Mouse (Mus musculus): ENCODE data around the gene Simc1.
A peak's percentile ranks its signal among the peaks of the same experiment; 100 is the strongest.

Gene Simc1

GRCm38 (mm10) chr13:54548036-54548435 lies 44.5 kb downstream of the Simc1 start:
- peak; percentile 36 to 52 for DNase-seq

- no peak for DNase-seq
Measured at GRCm38 (mm10) chr13:54556176-54556575, 52.6 kb downstream of the Simc1 start.

GRCm38 (mm10) chr13:54556796-54557195 lies 53.2 kb downstream of the Simc1 start:
- DNase-seq = peak; percentile 74 to 84

GRCm38 (mm10) chr13:54557652-54558051 lies 54.1 kb downstream of the Simc1 start:
- DNase-seq = peak; percentile 72 to 86

GRCm38 (mm10) chr13:54559656-54560055 lies 56.1 kb downstream of the Simc1 start:
- DNase-seq = peak; percentile 52 to 56

- DNase-seq = no peak
Measured at GRCm38 (mm10) chr13:54560608-54561007, 57.0 kb downstream of the Simc1 start.

- peak; percentile 84 to 97 for DNase-seq
Measured at GRCm38 (mm10) chr13:54562562-54562961, 59.0 kb downstream of the Simc1 start.

GRCm38 (mm10) chr13:54564232-54565200 lies 60.9 kb downstream of the Simc1 start:
- DNase-seq = peak; percentile 35 to 51

- DNase-seq = peak; percentile 97 to 99
Measured at GRCm38 (mm10) chr13:54565201-54565581, 61.6 kb downstream of the Simc1 start, which contains the start of gene 4833439L19Rik. 4833439L19Rik (minus strand) TSS chr13:54565435.

- DNase-seq = peak; percentile 83 to 87
Measured at GRCm38 (mm10) chr13:54565594-54566345, 62.2 kb downstream of the Simc1 start.

GRCm38 (mm10) chr13:54568380-54568779 lies 64.8 kb downstream of the Simc1 start:
- DNase-seq = peak; percentile 42 to 78

GRCm38 (mm10) chr13:54569282-54569681 lies 65.7 kb downstream of the Simc1 start:
- no peak for DNase-seq

GRCm38 (mm10) chr13:54570736-54571135 lies 67.2 kb downstream of the Simc1 start:
- no peak for DNase-seq

- no peak for DNase-seq
Measured at GRCm38 (mm10) chr13:54571637-54572036, 68.1 kb downstream of the Simc1 start.

GRCm38 (mm10) chr13:54572621-54573020 lies 69.0 kb downstream of the Simc1 start:
- no peak for DNase-seq

GRCm38 (mm10) chr13:54574854-54575481 lies 71.4 kb downstream of the Simc1 start, which contains the start of gene Arl10:
Arl10 (plus strand) TSS chr13:54575015.
- peak; percentile 84 to 89 for DNase-seq

- DNase-seq = no peak
Measured at GRCm38 (mm10) chr13:54575489-54575888, 71.9 kb downstream of the Simc1 start.

- DNase-seq = no peak
Measured at GRCm38 (mm10) chr13:54577652-54578507, 74.3 kb downstream of the Simc1 start.

GRCm38 (mm10) chr13:54581385-54581784 lies 77.8 kb downstream of the Simc1 start:
- DNase-seq = peak in 1 of 2 experiments; percentile 34

GRCm38 (mm10) chr13:54582126-54582525 lies 78.5 kb downstream of the Simc1 start:
- peak in 1 of 2 experiments; percentile 27 for DNase-seq

GRCm38 (mm10) chr13:54582860-54583259 lies 79.3 kb downstream of the Simc1 start:
- DNase-seq = peak; percentile 57 to 70

- no peak for DNase-seq
Measured at GRCm38 (mm10) chr13:54585831-54586230, 82.3 kb downstream of the Simc1 start.

Measured in kidney, postnatal 36 days (tissue).